ENCODE assay signal across 8 mouse cellular contexts in genomic region chr6:125577882-125578646, GRCm38 (mm10). TPM values are rescaled to one million over a fixed set of nuclear protein-coding genes. Genes with fewer than 3 reads are reported as not detected.
DNase-seq lines count a peak whose midpoint lies in the region; ATAC-seq and TF ChIP-seq lines count a peak whose summit lies in the region.

No protein-coding gene starts in this region.

- no peaks in the 10 kb centered on the region for H3K9me3 ChIP-seq in neural tube, embryonic 13.5 days
- no peaks in the 10 kb centered on the region for H3K9me3 ChIP-seq in stomach, embryonic 14.5 days (ENCODE audit: control insufficient read depth, low read depth, low read length)

- TF ChIP-seq POLR2A in kidney, adult 2 months (IDR thresholded peaks at IDR 0.05; ENCODE audit: low read depth, low read length) = no peak

- H3K9ac ChIP-seq in neural tube, embryonic 13.5 days = no peak overlapping the region
- H3K9ac ChIP-seq in stomach, embryonic 14.5 days (replicated peaks; ENCODE audit: low read depth, low read length) = no peak overlapping the region

- no peak overlapping the region for H3K4me3 ChIP-seq in neural tube, embryonic 13.5 days
- no peak overlapping the region for H3K4me3 ChIP-seq in stomach, embryonic 14.5 days (ENCODE audit: low read depth, low read length)
- no peak overlapping the region for H3K4me3 ChIP-seq in kidney, adult 2 months (ENCODE audit: insufficient read depth, low read depth, low read length)

- no peak overlapping the region for H3K4me2 ChIP-seq in neural tube, embryonic 13.5 days
- H3K4me2 ChIP-seq in stomach, embryonic 14.5 days (replicated peaks; ENCODE audit: low read depth, low read length) = no peak overlapping the region

- no peak overlapping the region for H3K27ac ChIP-seq in neural tube, embryonic 13.5 days (replicated peaks)
- H3K27ac ChIP-seq in stomach, embryonic 14.5 days (ENCODE audit: low read length) = peak overlapping the region; percentile 17; the same call in 1 of the 2 replicates
- no peak overlapping the region for H3K27ac ChIP-seq in kidney, adult 2 months (ENCODE audit: insufficient read depth, low read depth, low read length)

- ATAC-seq in neural tube, embryonic 13.5 days (ENCODE audit: low read depth) = peak; percentile 40; the same call in 1 of the 2 replicates
- no peak for ATAC-seq in stomach, embryonic 14.5 days (ENCODE audit: insufficient number of reproducible peaks, insufficient read depth, low FRiP score, low read depth)

- H3K27me3 ChIP-seq in neural tube, embryonic 13.5 days = no peaks in the 10 kb centered on the region
- no peaks in the 10 kb centered on the region for H3K27me3 ChIP-seq in stomach, embryonic 14.5 days (ENCODE audit: control insufficient read depth, insufficient read depth, low read length)
- no peaks in the 10 kb centered on the region for H3K27me3 ChIP-seq in kidney, adult 2 months (replicated peaks; ENCODE audit: control insufficient read depth, insufficient read depth, low read length)

- H3K36me3 ChIP-seq in neural tube, embryonic 13.5 days = no peaks in the 10 kb centered on the region
- no peaks in the 10 kb centered on the region for H3K36me3 ChIP-seq in stomach, embryonic 14.5 days (ENCODE audit: control insufficient read depth, insufficient read depth, low read length)
- H3K36me3 ChIP-seq in kidney, adult 2 months (ENCODE audit: control insufficient read depth, insufficient read depth, low read length) = no peaks in the 10 kb centered on the region

- intact Hi-C loops in heart, postnatal 10 days (cut with DNase I) = no loop called here

- no peak for DNase-seq in neural tube, embryonic 10.5 days (ENCODE audit: extremely low spot score, low spot score)
- peak; percentile 91 to 93 for DNase-seq in cerebellum, postnatal 10 days
- DNase-seq in heart, postnatal 10 days = peak; percentile 69 to 70
- no peak for DNase-seq in thymus, adult 18-20 months
- DNase-seq in frontal cortex, postnatal 25 days (ENCODE audit: low spot score in 2 of 2) = no peak
- DNase-seq in kidney, adult 2 months = no peak

- 46% methylated on average over 11 of the region's 11 CpGs for WGBS in neural tube, embryonic 13.5 days
- 46% methylated on average over 11 of the region's 11 CpGs for WGBS in stomach, embryonic 14.5 days
- WGBS in kidney, adult 2 months = 79% methylated on average over 11 of the region's 11 CpGs

- H3K4me1 ChIP-seq in neural tube, embryonic 13.5 days (replicated peaks) = peaks cover 16% of the 10 kb centered on the region
- H3K4me1 ChIP-seq in stomach, embryonic 14.5 days (ENCODE audit: control insufficient read depth, insufficient read depth, low read length) = peaks cover 13% of the 10 kb centered on the region; the same call in 1 of the 2 replicates
- no peaks in the 10 kb centered on the region for H3K4me1 ChIP-seq in kidney, adult 2 months (ENCODE audit: control insufficient read depth, insufficient read depth, low read length)

- TF ChIP-seq CTCF in kidney, adult 2 months (conservative IDR thresholded peaks at IDR 0.05; ENCODE audit: insufficient read depth, insufficient read length, low read depth, low read length) = no peak

RNA-seq across cellular contexts. Expression of gene Vwf, which starts 31.5 kb away (rescaled TPM):
- 5.6 and 8.0 TPM in 2 replicates for polyA plus RNA-seq in neural tube, embryonic 13.5 days (2015; fragmentation: Nextera tagmentation; extraction: Ambion mirVana)
- total RNA-seq in heart, postnatal 10 days (2021) = 10 to 100 TPM; 77.4 to 85.2 TPM
- polyA plus RNA-seq in stomach, embryonic 14.5 days (2014; fragmentation: Nextera tagmentation; extraction: Ambion mirVana) = 7.5 and 9.8 TPM in 2 replicates
- polyA plus RNA-seq in kidney, adult 2 months (2012; rRNA removed) = 14.6 and 16.8 TPM in 2 replicates

Comparison
In these comparisons a context has a peak if more than half of its experiments do, and no peak if none do; other contexts are left out.
1. DNase-seq: peak in cerebellum, postnatal 10 days (2 of 2) and heart, postnatal 10 days (2 of 2); none in neural tube, embryonic 10.5 days (single experiment), thymus, adult 18-20 months (0 of 2), frontal cortex, postnatal 25 days (0 of 2) and kidney, adult 2 months (single experiment).